Mouse (Mus musculus): ENCODE measurements around the gene Bmp7.

The Bmp7 gene

DNA sequence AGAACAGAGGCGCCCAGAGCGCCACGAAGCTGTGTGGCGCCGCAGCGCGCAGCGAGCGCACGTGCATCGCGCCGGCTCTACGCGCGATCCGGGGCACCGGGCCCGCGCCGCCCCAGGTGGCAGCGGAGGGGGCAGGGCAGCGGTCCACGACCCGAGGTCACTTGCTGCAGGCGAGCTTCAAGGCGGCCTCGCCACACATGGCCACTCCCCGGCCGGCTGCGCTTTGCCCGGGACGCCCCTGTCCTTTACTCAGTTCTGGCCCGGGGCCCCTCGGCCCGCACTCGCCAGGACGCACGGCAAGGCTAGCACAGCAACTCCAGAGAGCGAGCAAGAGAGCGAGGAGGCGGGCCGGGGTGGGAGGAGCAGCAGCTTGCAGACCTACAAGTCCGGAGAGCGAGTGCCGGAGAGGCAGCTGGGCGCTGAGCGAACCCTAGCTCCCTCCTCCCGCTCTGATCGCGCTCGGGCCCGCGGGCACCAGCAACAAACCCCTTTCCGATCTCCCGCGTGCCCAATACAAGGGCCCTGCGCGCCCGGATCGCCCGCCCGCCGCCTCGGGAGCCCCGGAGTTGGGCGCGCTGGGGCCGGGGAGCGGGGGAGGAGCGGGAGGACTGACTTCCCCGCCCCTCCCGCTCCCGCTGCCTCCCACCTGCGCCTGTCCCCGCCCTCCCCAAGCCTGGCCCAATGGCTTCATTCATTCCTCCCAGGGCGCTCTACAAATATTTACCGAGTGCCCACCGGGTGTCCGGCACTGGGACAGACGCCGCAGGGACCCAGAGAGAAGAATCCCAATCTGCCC lies at the start of gene Bmp7:
TSS of gene Bmp7 (minus strand) at position 319 of the 796 bp plus-strand sequence.
- in situ Hi-C loops (cut with MboI, MseI): loop anchor here in 1 of 2 experiments (10.0 kb wide), 1 partner anchor 595 kb away; the partner anchor contains the start of gene Fam210b

DNA sequence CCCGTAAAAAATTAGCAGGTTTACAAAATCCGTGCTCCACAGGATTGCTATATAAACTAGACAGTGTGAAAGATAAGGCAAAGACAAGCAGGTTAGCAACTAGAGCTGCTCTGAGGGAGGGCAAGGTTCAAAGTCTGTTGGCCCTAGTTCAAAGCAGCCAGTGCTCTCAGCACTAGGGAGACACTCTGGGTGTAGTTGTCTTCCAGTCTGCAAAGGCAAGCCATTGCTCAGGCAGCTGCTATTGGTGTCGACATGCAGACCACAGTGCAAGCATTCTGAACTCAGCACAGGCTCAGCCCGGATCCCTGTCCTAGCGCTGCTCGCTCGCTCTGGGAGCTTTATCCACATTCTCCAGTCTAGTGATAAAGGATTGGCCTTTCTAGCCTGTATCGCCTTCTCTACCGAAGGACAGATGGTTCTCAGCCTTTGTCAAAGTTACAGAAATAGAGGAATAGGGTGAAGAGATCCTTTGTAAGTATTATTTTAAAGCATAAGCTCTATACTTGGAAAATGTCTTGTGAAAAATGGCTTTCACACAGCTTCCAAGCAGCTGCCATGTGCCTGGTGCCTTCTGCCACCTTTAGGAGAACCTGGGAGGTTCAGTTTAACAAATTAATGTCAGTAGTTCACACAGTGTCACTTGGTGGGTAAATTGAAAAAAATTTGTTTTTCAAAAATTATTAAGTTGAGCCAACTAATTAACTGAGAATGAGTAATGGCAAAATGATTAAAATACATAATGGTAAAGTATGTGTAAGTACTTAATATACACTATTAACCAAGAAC lies 42.8 kb upstream of the Bmp7 start:
- in situ Hi-C loops (cut with MboI, MseI): no loop called here

DNA sequence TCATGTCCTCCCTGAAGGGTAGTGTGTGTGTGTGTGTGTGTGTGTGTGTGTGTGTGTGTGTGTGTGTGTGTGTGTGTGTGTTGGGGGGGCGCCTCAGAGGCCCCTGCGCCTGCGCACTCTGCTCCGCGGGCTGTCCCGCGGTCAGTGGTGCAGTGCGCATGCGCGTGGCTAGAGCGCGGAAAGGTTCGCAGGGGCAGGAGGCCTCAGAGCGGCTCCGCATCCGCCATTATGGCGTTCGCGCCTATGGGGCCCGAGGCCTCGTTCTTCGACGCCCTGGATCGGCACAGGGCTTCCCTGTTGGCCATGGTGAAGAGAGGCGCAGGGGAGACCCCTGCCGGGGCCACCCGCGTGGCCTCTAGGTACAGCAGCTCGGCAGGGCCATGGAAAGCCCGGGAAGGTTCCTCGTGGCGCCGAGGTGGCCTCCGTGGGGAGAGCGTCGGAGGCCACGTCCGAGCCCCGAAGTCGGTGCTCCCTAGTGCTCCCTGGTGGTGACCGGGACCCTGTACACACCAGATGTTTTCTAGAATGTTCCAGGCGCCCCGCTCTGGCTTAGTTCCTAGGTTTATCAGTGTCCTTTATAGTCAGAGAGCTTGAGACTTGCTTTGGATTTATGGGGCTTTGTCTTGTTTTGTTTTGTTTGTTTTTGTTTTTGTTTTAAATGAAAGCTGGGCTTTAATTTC lies 39.7 kb upstream of the Bmp7 start:
- in situ Hi-C loops (cut with MboI, MseI): loop anchor here in 1 of 2 experiments (5.0 kb wide), 1 partner anchor 583 kb away; no protein-coding TSS in a partner anchor

DNA sequence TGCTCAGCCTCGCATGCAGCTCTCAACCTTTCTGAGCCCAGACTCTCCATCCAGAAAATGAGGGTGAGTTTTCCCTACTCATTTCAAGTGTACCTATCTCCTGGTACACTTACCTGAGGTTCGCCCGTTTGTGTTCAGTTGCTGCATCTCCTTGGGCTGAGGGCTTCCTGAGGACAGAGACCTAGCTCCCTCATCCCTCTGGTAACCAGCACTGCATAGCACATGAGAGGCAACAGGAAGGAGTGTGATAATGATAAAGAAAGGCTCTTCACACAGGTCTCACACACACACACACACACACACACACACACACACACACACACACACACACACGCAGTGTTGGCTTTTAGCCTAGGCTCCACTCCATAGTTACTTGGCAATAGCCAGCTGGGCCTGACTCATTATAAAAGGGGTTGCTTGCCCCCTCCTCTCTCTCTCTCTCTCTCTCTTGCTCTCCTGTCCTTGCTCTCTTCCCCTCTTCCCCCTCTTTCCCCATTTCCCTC lies 38.1 kb upstream of the Bmp7 start:
- in situ Hi-C loops (cut with MboI, MseI): loop anchor here in 1 of 2 experiments (5.0 kb wide), 1 partner anchor 581 kb away; no protein-coding TSS in a partner anchor

DNA sequence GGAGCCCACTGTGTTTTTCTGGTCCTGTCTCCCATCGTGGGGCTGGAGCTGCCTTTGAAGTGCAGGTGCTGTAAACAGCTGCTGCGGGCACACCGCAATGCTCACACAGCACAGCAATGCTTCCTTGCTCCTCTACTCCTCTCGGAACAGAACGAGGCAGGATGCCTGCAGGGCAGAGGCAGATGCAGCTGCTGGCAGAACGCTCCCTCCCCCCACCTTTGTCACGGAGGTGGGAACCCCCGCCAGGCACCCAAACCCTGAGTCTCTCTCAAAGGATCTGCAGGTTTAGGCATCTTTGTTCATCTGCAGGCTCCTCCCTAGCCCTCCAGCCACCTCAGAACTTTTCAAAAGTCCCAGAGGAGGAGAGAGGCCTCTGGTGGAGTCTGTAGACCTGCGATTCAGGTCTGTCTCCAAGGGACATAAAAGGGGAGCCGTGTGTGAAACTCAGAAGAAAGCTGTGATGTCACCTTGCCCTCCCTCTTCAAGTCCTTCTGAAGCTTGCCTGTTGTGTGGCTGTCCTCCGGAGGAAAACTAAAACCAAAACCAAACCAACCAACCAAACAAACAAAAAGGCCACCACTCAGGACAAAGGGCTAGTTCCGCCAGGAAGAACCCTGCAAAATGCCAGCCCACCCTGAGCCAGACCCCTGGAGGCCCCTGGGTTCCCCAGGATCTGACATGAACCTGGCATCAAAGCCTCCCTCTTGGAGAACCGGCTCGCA lies 37.4 kb upstream of the Bmp7 start, which contains the start of gene Spo11:
TSS of gene Spo11 (plus strand) at position 292 of the 722 bp plus-strand sequence.
- in situ Hi-C loops (cut with MboI, MseI): loop anchor here in 1 of 2 experiments (5.0 kb wide), 1 partner anchor 580 kb away; no protein-coding TSS in a partner anchor

DNA sequence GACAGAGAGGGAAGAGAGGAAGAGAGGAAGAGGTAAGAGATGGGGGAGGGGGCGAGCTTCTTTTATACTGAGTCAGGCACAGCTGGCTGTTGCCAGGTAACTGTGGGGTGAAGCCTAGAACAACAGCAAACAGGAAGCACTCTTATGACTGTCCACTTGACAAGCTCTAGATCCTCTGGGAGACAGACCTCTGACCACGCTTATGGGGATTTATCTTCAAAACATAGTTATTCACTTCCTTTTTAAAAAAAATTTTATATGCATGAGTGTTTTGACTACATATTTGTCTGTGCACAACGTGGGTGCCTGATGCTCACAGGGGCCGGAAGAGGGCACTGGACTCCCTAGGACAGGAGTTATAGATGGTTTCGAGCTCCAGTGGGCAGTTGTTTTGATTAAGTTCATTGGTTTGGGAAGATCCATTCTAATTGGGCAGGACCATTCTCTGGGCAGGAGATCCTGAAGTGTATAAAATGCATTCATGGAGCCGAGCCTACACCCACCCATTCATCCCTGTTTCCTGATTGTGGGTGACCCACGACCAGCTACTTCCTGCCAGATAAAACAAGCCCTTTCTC lies 36.6 kb upstream of the Bmp7 start:
- in situ Hi-C loops (cut with MboI, MseI): loop anchor here in 1 of 2 experiments (5.0 kb wide), 1 partner anchor 579 kb away; no protein-coding TSS in a partner anchor

DNA sequence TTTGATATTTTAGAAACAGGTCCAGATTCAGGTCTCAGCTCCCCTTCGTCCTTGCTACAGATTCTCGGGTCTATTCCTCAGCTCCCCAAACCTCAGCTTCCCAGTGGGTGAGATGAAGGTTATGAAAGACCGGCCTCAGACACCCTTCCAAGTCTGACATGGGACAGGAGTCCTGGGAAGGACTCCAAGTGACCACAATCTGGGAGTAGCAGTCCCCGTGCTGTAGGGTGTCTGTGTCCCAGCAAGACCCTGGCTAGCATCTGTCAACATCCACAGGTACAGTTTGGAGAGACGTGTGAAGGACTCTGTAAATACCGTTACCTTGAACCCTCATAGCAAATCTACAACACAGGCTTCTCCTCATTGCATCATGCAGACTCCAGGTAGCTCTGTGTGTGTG lies 35.0 kb upstream of the Bmp7 start:
- in situ Hi-C loops (cut with MboI, MseI): loop anchor here in 1 of 2 experiments (5.0 kb wide), 1 partner anchor 578 kb away; no protein-coding TSS in a partner anchor

DNA sequence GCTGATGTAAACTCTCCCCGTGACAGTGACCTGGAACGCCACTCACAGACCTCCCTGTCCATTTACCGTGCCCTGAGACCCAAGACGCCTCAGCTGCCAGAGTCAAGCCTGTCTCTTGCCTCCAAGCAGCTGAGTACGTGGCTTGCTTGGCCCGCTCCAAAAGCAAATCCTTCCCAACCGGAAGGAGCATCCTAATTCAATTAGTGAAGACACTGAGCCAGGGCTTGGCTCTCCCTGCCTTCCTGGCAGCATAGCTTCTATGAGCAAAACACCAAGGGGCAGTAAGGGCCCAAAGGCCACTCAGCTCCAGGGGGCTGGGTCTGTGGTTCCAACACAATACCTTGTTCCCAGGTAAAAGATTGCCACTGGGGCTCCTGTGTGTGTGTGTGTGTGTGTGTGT lies 34.6 kb upstream of the Bmp7 start:
- in situ Hi-C loops (cut with MboI, MseI): loop anchor here in 1 of 2 experiments (5.0 kb wide), 1 partner anchor 577 kb away; no protein-coding TSS in a partner anchor

DNA sequence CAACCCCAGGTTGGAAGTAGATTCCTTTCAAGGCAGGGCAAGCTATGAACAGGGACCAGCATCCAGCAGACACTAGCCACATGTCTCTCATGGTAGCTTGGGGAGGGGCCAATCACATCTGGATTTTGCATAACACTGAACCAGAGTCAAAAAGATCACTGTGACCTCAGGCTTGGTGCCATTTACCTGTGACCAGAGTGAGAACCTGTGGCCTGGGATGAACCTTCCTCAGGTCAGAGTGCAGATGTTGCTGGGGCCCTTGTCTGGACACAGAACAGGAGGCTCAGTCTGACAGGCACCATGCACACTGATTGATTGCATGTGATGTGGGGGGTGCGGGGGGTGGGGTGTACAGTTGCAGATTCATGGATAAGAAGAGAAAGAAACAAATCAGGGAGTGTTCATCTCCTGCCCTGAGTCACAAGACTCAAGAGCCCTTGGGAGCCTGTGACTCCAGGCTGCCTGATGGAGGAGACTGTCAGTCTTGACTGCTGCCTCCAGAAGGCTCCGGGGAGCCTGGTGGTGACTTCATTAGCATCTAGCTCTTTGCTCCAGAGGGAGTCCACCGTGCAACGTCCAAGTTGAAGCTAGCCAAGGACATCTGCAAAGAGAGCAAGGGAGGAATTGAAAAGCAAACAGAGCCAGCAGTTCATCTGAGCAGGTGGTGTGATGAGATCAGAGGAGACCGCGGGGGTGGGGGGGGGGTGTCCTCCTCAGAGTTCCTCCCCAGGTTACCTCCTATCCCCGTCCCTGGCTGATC lies 33.9 kb upstream of the Bmp7 start:
- in situ Hi-C loops (cut with MboI, MseI): no loop called here

DNA sequence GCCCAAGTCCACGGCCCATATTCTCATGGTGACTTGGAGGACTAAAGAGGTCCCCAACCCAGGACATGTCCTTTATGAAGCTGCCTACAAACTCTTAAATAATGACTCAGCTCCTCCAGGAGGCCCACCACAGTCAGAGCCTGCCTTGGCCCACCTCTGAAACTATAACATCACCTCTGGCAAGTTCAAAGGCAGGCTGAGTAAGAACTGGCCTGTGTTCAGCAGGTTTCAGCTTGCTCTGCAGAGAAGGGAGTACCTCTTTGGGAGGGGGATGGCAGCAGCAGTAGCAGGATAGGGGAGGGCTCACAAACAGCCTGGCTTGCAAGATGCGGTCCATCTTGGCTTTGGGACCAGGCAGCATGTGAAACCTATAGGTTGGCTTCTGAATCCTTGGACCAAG lies 31.7 kb upstream of the Bmp7 start:
- in situ Hi-C loops (cut with MboI, MseI): no loop called here

DNA sequence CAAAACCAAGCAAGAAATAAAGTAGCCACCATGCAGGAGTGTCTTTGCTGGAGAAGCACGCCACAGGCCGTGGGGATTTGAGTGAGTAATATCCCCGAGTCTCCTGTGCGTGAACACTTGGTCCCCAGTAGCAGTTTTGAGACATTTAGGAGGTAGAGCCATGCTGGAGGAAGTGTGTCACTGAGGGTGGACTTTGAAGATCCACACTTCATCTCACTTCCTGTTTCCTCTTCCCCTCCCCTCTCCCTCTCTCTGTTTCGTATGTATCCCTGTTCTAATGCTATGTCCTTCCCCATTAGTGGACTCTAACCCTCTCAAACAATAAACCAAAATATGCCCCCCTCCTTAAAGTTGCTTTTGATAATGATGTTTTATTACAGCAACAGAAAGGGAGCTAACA lies 26.4 kb upstream of the Bmp7 start:
- in situ Hi-C loops (cut with MboI, MseI): no loop called here

DNA sequence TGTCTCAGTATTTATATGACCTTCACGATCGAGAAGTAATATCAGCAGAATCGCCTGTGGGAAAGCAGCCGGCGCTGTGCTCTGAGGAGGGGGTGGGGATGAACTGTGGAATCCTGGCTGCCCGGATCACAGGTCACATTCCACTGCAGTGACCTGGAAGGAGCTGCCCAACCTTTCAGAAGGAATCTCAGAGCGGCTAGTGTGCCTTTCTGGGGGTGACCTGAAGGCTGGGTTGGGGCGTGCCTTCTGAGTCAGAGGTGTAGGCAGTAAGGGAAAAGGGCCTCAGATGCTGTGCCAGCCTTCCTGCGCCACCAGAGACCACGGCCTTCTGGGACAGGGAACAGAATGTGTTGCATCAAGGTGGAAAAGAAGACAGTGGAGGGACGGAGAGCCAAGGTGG lies 25.1 kb upstream of the Bmp7 start:
- in situ Hi-C loops (cut with MboI, MseI): no loop called here

DNA sequence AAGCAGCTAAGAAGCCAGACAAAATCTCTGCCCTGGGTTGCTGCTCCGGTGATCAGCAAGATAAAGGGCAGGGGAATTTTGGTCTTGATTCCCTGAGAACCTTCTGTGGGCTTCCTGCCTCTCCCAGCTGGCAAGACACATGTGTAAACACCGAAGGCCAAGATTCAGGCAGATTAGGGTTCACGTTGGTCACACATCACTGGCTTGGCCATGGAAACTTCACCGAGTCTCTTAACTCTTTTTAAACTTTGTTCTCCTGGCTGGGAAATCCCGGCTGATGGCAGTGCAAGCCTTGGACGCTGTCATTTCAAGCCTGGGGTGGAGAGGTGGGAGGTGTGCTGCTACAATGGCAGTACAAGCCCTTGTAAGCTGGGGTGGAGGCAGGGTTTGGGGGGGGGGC lies 21.1 kb upstream of the Bmp7 start:
- in situ Hi-C loops (cut with MboI, MseI): no loop called here

DNA sequence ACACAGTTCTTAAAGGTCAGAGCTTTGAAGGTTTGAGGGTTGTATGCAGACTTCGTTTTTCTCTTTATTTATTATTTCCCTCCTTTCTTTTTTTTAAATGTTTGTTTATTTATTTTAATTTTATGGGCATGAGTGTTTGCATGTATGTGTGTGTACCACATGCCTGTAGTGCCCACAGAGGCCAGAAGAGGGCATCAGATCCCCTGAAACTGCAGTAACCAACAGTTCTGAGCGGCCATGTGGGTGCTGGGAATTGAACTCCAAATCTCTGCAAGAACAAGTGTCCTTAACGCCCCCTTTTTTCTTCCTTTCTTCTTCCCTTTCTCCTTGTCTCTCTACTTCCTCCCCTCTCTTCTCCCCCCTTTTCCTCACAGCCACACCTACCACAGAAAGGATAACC lies 20.2 kb upstream of the Bmp7 start:
- in situ Hi-C loops (cut with MboI, MseI): no loop called here

DNA sequence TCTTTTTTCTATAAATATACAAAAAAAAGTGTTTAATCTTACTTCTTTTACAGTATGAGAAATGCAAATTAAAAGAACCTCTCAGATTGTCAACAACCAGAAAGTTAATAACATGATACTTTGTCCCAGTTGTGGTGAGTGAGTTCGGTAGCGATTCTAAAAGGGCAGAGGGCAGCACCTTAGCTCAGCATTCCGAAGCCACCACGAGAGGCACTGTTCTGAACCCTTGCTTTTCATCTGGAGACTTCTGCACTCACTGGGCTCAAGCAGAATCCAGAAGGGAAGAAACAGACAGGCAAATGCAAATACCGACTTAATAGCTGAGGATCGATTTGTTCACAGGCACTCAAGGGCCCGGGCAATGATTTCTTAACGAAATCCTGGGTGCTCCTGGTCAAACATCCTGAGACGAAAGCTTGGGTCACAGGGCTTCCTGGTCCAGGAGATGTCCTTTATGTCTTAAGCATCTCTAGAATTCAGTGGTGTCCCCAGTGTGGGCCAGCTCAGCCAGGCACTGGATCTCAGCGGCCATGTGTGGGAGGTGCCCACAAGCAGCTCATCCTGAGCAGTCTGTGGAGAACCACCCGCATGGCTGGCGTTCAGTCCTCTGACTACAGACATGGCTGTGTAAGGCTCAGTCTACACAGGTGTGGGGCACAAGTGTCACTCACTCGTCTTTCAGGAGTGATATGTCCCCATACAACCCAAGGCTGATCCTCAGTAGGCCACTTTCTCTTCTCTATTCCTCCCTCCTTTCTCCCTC lies 19.1 kb upstream of the Bmp7 start:
- in situ Hi-C loops (cut with MboI, MseI): no loop called here

DNA sequence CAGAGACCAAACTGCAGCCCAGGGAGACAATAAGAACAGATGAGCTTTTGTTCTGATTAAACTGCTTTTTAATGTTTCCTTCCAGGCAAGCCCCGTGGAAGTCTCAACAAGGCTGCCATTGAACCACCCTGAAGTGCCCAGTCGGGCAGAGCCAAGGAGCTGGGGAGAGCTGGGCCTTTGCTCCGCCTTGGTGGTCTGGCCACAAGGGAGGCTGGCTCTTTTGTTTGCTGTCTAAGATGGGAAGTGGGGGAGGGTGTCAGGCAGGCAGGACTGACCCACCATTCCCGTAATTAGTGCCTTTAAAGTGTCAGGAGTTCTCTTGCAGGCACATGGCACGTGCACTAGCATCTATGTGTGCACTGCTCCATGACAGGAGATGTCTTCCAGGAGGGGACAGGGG lies 18.5 kb upstream of the Bmp7 start:
- in situ Hi-C loops (cut with MboI, MseI): no loop called here

DNA sequence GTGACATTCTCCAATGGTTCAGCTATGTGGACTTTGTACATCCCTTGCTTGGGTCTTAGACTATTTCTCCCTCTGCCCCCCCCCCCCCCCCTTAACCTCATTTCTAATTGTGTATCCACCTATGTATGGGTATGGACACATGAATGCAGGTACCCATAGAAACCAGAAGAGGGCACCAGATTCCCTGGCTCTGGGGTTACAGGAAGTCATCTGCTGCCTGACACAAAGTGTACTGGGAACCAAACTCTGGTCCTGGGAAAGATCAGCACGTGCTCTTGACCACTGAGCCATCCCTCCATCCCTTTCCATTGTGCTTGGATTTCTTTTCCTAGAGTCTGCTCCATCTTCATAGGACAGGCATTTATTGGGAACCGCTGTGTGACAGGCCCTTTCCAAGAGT lies 11.9 kb upstream of the Bmp7 start:
- in situ Hi-C loops (cut with MboI, MseI): loop anchor here in 1 of 2 experiments (5.0 kb wide), 1 partner anchor 40 kb away; no protein-coding TSS in a partner anchor

DNA sequence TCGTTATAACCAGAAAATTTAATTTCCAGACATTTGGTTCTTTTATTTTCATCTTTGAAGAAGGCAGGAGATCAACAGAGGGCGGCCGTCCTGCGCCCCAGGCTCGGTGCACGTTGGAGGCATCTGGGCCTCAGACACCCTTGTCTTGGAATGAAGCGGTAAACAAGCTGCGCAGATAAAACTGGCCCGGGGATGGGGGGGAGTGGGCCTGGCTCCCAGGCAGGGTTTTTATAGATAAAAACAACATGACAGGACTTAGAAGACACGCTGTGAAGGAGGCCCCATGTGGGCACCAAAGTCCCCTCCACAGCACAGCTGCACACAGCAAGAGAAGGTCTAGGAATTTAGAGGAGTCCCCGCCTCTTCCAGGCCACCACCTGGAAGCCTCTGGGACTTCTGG lies 10.6 kb upstream of the Bmp7 start:
- in situ Hi-C loops (cut with MboI, MseI): loop anchor here in 1 of 2 experiments (5.0 kb wide), 1 partner anchor 42 kb away; no protein-coding TSS in a partner anchor
